Mouse (Mus musculus): ENCODE results near the gene E2f7. TPM values are rescaled to one million over a fixed set of nuclear protein-coding genes. Genes with fewer than 3 reads are reported as not detected.

The E2f7 gene
- 1.2 TPM for polyA plus RNA-seq (2017; shearing (Covaris generic))

DNA sequence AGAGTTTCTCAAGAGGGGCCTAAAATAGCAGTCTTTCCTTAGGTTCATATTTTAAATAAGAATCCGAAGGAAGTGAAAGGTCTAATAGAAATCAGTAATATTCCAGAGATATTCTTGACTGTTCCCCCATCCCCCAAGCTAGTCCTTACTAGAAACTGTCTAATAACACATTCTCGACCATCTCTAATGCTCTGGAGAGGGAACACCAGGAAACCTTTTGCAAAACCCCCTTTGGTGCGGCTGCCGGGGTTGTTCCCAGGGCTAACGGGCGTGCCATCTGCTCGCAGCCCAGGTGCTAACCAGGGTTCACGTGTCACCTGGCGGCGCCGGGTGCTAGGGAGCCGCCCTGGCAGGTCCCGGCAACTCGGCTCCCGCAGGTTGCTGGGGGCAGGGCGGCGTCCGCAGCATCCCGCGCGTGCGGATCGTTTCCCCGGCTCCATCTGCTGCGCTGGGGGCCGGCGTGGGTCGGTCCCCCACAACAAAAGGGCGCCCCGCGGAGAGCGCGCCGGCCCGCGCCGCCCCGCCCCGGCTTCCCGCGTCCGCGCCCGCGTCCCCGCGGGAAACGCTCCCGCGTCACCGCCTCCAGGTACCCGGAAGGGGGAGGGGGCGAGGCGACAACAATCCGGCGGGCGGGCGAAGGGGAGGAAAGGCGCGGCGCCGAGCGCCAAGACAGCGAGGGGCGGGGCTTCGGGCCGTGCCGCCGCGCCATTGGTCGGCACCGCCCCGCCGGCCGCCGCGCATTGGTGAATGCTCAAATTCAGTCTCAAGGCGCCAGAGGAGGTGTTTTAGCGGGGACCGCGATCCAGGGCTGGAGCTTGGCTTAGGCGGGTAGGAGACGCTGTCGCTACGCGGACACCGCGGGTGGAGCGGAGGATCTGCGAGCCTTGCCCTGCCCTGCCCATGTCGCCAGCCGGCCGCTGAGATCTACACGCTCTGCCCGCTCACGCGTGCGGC, at the start of gene E2f7:
TSS of gene E2f7 (plus strand) at position 754 of the 954 bp plus-strand sequence.

Other genes starting within 250 kb of the E2f7 start
- gene Csrp2, start 174.3 kb downstream of the E2f7 start, polyA plus RNA-seq (2017; shearing (Covaris generic)), result 2.3 TPM